Mouse (Mus musculus) layer of hippocampus, adult 8-10 months (tissue): ENCODE results near the gene Nob1. TPM values are rescaled to one million over a fixed set of nuclear protein-coding genes. Genes with fewer than 3 reads are reported as not detected.

ENCODE experiments used
- DNase-seq, 2 experiments: peaks; one replicate each; pipeline ENCODE4 v3.0.0; 2022; ENCODE audit warnings: low spot score in 2 of 2
- total RNA-seq, 4 experiments: library from RNA; stranded (reverse); gene quantifications; 2 replicates each; pipeline ENCODE4 v1.2.4; 2022

Nob1 gene
- total RNA-seq, 4 experiments from 2014 or later = 39.1 to 46.4 (median 40.8) TPM

DNA sequence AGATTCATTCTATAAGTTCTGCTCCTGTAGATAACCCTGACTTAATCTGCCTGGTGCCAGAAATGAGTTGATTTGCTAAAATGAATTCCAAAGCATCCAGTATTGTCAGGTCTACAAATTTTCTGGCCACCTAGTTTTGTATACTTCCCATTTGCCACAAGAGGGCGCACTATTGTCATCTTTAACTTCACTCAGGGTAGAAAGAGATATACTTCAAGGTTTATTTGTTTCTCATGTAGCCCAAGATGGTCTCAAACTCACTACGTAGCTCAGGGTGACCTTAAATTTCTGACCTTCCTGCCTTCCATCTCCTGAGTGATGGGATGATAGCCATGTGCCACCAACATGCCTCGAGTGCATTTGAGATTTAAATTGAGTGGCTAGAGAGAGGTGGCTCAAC, 38.2 kb downstream of the Nob1 start:
- DNase-seq = no peak

DNA sequence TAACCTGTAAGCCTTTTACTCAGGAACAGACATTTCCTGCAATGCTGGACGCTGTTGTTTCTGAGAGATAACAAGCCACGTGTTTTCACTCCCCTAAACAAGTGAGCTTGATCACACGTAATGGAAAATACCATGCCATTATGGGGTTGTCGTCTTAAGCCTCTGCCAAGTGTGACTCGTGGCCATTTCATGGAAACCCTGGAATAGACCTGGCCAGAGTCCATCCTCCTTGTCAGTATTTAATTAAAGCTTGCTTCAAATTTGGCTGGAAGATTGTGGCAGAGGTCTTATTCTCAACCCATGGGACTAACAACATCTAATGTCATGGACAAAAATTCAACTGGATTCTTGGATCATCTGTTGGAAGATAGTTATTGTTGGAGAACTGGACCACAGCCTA, 38.7 kb downstream of the Nob1 start:
- DNase-seq = no peak

DNA sequence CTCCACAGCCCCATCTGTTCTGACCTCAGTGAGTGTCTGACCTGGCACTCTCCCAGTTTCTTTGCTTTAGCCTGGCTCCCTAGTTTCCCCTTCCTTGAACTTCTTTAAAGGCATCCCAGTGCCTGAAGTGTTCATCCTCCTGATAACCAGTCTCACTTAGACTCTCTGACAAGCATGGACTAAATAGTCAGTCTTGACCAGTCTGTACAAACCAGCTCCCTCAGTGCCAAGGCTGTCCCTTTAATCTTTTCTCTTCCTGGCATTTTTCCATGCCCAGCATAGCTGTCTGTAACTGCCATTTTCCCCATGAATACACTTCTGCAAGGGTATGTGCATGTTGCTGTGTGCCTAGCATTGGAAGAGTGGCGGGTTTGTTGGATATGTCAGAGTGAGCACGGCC, 39.8 kb downstream of the Nob1 start:
- no peak for DNase-seq

DNA sequence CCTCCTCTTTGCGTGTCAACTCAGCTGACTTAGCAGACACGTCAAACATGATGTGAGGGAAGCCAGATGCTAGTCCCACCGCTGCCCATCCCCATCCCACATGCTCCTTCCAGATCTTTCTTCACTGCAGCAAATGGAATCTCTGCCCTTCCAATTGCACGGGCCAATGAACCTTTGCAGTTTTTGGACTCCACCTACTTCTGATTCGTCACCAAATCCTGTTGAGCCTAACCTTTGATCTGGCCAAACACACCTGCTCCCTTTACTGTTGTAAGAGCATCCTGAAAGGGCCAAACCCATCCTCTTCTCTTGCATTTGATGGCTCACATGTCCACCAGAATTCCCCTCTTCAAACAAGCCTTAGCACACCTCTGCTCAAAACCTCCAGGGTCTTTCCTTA, 40.2 kb downstream of the Nob1 start:
- DNase-seq = no peak

DNA sequence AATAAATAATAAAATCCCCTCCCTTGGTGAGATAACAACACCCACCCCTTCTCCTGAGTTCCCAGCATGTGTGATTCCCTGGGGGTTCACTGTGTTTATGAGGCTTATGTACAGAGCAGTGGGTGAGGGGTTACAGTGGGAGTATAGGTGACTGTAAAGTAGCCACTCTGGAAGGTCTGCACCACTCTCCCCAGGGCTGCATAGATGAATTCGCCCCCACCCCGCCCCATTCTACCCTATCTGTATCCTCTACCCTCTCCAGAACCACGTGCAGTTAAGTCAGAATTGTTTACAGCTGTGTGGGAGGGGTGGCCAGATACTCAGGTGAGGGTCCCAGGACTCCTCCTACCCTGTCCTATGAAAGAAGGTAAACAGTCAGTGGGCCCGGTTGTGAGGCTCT, 42.0 kb downstream of the Nob1 start:
- no peak for DNase-seq

DNA sequence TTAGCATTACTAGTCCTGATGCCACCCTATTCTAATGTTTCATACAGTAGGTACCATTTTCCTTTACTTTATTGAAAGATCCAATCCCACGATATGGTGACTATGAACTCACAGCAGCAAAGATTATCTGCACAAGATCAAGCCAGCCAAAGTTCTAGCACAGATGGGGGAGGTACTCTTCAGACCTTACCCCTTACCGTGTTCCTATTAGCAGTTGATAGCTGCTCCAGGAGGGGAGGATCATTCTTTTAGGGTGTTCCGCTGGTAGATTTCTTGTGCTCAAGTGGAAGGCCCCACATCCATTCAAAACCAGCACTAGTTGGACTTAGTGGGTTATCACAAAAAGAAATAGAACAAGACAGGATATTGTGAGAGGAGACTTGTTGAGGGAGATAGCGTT, 43.2 kb downstream of the Nob1 start:
- no peak for DNase-seq

DNA sequence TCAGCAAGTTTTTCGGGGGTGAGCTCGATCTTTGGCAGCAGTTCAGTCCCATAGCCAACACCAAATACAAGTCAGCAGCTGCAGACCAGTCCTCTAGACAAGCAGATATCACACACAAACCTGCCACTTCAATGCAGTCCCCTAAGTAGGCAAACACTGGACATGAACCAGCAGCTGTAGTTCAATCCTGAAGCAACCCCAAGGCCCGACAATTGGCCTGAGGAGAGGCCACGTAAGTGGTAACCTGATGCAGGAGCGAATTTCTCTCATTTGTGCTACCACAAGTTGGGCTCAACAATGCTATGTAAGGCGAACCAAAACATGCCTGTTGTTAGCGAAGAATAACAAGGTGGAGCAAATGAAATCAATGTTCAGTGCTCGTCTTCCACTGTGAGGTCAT, 44.1 kb downstream of the Nob1 start:
- no peak for DNase-seq

DNA sequence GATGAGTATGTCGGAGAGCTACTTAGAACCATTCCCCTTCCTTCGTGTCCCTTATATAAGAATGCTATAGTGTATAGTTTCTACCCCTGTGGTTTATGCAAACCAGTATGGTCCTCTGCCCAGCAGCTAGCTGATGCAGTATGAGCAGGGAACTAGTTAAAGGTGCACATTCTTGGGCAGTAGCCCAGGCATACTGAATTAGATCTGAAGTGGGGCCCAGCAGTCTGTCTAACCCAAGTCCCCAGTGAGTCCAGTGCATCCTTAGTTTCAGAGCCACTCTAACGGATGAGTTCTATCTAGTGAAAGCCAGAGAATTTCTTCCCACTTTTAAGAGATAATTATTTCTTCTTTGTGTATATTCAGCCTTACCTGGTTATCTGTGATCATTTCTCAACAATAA, 47.5 kb downstream of the Nob1 start:
- no peak for DNase-seq

DNA sequence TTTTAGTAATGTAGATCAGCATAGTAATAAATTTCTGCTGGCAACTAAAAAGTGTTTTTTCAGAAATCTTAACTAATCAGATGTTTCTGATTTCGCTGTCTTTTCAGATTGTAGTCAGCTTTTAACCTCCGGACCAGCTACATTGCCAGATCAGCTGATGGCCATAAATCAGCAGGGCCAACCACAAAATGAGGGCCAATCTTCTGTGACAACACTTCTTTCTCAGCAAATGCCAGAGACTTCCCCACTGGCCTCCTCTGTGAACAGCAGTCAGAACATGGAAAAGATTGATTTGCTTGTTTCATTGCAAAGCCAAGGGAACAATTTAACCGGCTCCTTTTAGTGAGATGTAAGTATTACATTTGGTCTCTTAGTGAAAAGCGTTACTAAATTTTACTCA, 54.5 kb downstream of the Nob1 start:
- DNase-seq = no peak

Other genes starting within 250 kb of the Nob1 start
- gene Nfat5, start 131.6 kb downstream of the Nob1 start, total RNA-seq = 10 to 100 TPM; 54.4 to 78.0 (median 65.1) TPM
- 1 to 10 TPM; 6.0 to 7.1 (median 6.2) TPM for gene Nqo1, start 21.8 kb downstream of the Nob1 start, total RNA-seq
- gene Wwp2, start 11.3 kb upstream of the Nob1 start, total RNA-seq = 10 to 100 TPM; 35.1 to 43.2 (median 41.4) TPM
- gene Psmd7, start 163.4 kb upstream of the Nob1 start, total RNA-seq = 100 to 1,000 TPM; 104 to 118 (median 109) TPM